Mouse (Mus musculus) skeletal muscle tissue, adult 2 months (tissue): ENCODE data around the gene Abtb1.
A peak's percentile ranks its signal among the peaks of the same experiment; 100 is the strongest.

Source experiments
- DNase-seq: peaks from one replicate; pipeline ENCODE4 v3.0.0-alpha.2; 2012; ENCODE audit warnings: low read depth, low spot score

The Abtb1 gene

DNA sequence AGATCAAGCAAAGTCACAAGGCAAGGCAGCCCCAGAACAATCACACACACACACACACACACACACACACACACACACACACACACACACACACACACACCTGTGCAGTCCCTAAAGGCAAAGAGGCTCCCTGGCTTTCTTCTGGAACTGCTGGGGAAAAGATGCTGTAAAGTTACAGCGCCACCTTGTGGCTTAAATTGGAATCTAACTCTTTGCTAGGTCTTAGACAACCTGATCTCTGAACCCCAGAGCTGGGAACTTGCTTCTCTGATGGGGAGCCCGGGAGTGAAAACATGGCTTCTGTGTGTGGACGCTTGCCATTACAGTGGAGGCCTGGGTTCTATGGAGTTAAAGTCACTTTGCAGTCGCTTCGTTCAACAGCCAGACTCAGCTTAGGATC lies 13.9 kb upstream of the Abtb1 start:
- DNase-seq: peak; percentile 77

DNA sequence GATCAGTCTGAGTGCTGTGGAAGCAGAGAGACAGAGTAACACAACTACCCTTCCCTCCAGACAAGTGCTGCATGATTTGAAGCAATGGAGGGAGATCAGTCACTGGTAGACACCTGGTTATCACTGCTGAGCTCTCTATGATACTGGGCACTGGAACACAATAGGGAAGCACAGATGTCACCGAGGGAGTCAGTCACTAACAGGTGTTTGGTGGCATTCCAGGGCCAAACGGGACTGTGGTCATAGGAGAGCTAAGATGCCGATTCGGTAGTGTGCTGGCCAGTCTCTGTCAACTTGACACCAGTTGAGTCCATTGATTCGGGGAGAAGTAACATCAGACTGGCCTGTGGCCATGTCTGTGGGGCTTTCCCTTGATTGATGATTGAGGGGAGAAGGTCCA lies 12.7 kb upstream of the Abtb1 start:
- DNase-seq: no peak

DNA sequence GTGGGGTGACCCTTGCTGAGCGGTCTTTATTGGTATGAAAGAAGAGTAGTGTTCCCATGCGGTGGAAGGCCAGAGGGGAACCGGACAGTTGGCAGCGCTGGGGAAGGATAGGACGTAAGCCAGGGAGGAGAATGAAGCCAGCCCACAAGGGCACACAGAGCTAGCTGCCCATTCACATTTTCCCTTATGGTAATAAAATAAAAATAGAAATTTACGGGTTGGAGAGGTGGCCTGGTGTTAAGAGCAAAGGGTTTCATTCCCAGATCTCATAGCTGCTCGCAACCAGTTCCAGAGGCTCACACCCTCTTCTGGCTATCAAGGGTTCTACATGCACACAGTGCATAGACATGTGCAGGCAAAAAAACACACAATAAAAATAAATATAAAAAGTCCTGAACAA lies 8.2 kb upstream of the Abtb1 start:
- DNase-seq: peak; percentile 80

DNA sequence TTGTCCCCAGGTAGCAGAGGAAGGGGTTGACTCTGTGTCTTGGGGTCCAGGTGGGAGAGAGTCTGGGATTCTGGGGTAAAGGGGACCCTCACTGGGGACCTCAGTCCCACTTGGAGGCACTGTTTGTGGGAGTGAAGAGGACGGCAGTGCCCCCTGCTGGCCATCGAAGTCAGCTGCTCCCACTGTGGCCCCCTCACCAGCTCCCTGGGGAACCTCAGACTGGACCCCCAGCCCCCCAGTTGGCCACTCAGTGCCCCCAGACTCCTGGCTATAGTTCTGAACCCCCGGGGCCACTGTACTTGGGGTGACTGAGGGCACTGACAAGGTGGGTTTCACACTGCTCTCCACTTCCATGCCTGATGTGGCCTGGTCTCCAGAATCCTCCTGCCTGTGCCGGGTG lies 7.5 kb upstream of the Abtb1 start:
- no peak for DNase-seq

DNA sequence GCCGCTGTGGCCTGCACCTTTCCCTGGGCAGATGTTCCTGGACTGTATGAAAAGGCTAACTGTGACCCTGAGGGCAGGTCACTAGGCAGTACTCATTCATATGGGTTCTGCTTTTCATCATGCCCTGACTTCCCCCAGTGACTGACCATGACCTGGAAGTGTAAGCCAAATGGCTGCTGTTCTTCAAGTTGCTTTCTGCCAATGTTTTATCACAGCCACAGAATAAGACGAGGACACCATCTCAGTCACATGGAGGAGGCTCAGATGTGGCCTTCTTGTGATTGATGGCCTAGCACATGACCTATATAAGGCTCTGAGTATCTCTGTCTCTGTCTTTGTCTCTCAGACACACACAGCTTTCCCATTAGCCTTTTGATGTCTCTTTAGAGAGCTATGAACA lies 5.8 kb upstream of the Abtb1 start:
- no peak for DNase-seq

DNA sequence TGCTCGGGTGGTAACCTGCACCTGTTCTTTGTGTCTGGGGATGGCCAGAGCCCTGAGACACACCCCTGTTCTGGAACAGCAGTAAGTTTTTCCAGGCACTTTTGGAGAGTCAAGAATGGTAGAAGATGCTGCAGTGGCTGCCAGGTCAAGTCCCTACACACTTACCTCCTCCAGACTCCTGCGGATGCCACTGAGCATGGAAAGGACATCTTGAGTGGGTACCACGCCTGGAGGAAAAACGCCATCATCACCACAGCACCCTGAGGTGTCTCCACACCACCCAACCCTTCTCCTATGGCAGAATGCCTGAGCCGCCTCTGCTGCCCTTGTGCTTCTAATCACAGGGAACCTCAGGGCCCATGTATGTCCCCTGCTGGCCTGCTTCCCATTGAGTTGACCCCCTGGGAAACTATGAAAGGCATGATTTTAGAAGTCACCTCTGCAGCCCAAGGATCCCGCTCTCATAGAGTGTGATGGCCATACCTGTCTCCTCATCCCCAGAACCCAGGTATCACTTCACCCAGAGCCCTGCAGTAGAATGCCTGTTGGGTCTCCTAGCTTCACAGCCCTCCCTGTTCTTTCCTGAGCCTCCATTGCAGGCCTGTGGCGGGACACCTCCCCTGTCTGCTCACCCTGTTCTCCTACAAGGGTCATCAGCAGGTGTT lies 3.2 kb upstream of the Abtb1 start:
- DNase-seq: no peak

DNA sequence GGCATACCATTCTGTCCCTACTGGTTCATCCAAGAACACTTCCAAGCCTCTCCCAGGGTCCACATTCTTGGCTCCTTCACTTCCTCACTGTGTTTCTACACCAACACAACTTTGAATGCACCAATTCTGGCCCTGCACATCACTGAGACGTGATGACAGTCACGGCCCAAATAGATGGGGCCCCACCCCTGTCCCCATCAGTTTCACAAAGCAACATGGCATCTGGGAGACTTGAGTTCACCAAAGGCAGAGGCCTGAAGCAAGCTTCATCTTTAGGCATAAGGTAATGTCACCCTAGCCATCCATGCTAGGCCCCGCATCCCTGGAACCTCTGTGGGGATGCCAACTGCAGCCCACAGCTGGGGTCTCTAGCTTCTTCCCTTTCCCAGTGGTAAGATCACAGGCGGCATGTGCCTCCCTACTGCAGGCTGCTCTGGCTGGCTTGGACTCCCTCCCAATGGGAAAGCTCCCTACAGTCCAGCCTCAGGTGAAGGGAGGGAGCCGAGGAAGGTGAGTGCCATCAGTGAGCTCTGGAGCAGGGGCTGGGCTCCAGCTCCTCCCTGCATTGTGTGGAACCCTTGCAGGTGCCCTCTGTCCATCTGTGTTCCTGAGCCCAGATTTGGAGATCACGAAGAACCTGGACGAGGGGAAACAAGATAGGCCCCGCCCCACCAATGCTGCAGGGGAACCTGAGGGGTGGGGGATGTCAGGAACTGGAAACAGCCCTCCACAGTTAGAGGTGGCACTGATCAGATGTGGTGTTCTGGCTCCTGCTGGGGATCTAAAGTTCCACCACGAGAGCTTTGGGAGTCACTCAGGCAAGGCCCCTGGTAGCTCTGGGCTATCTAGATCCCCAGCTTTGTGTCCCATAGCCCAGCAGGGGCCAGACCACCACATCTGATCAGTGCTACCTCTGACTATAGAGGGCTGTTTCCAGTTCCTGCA lies 2.3 kb upstream of the Abtb1 start:
- no peak for DNase-seq

DNA sequence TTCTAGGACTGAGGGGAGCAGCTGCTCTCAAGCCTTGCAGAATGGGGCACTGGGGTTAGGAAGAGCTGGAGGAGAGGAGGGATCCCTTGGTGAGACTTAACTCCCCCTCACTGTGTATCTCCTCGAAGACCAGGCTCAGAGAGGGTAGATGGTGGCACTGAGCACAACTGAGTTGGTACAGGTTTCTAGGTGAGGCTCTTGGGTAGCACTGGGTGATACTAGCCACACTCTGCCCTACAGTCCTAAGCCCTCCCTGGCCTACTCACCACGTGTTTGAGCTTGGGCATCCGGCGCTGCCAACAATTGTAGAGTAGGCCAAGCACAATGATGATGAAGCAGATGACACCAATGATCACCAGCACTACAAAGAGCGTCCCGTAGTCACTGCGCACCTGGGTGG lies 1.5 kb upstream of the Abtb1 start:
- DNase-seq: no peak

DNA sequence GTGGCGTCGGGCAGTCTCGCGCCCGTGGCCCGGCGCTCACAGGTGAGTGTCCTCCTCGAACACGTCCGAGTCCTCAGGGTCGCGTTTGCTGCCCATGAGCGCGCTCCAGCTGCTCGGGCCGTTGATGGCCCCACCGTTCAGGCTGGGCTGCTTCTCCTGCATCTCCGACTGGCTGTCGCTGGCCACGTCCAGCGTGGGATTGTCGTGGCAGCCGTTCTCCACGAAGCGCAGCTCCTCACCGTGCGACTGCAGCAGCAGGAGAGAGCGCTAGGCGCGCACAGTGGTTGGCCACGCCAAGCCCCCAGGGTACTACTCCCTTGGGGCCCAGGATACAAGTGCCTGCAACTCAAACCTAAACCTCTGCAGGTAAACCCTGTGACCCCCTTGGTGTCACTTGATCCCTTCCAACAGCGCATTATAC lies 957 bp upstream of the Abtb1 start:
- DNase-seq: no peak

DNA sequence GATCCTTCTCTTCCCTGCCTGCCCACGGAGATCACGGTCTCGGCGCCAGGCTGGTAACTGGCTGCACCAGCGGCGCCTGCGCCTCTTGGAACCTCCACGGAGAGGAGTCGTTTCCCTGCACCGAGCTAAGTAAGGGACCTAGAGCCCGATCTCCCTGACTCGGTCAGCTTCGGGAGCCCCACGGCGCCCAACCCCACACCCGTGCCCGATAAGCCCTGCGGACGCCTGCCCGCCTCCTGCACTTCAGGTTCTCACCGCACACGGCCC lies 337 bp downstream of the Abtb1 start:
- no peak for DNase-seq

DNA sequence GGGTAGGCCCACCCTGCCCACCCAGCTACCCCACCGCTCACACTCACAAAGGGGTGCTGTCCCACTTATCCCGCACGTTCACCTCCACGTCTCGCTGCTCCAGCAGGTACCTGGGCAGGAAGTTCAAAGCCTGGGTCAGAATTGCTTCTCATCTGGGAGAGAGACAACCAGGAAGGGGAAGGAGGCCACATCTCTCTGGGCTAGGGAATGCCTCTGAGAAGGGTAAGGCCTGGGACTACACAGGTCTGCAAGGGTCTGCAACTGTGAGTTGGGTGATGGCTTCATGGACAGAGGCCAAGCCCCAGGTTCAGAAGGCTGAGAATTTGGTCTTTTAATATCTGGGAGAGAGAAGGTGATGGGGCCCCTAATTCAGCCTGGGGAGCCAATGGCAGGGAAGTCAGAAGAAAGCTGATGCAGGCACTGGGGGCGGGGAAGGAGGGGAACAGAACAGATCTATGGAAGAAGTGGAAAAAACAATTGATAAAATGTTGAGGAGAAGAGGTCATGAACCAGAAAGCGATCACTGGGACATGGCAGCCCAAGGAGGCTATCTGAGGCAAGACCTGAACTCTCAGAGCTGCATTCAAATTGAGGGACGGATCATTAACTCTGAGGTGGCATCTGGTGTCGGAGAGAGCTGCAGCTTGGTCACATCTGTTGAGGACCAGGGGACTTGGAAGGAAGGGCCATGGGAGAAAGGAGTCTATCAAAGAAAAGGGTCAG lies 832 bp downstream of the Abtb1 start:
- DNase-seq: no peak

DNA sequence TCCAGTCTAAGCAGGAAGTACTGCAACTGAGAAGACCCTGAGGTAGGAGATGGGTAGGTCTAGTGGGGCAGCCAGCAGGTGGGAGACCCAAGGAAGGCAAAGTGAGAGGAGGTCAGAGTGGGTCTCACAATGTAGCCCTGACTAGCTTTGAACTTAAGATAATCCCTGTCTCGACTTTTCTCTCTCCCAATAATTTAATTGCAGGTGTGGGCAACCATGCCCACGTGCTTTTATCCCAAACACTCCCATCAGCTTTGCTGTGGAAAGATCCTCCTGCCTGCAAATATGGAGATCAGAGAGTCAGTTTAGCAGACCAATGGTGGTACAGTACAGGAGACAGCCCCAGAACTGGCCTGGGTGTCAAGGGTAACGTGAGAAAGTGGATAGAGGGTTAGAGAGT lies 1.6 kb downstream of the Abtb1 start:
- no peak for DNase-seq

DNA sequence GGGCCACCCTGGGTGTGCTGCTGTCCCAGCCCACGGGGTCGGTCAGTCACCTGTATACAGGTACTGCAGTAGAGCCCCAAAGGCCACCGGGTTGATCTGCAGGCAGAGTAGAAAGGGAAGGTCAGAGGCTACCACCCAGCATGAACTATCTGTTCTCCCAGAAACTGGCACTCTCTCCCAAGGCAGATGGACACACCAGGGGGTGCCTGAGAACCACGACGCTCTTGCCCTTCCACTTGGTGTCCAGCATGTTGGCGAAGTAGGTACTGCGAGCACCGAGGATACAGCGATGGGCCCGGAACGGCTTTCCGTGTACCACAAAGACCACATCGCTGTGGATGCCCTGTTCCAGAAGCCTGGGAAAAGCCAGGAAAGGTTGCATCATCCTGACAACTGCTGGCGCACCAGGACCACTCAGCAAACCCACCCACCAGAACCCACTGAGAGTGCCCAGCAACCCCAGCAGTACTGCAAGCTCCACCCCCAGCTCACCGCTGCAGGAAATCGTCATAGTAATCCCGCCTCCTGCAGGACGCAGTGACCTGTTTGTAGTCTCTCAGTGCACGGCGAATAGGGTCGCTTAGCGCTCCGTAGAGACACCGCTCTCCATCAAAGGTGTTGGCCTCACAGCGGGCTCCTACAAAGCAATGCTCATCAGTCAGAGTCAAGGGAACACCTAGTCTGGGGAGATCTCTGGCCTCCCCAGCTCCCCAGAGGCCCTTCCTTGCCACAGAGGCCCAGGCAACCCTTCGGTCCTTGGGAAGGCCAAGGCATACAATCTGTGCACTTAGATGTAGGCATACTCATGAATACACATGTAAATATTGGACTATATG lies 2.4 kb downstream of the Abtb1 start:
- no peak for DNase-seq

DNA sequence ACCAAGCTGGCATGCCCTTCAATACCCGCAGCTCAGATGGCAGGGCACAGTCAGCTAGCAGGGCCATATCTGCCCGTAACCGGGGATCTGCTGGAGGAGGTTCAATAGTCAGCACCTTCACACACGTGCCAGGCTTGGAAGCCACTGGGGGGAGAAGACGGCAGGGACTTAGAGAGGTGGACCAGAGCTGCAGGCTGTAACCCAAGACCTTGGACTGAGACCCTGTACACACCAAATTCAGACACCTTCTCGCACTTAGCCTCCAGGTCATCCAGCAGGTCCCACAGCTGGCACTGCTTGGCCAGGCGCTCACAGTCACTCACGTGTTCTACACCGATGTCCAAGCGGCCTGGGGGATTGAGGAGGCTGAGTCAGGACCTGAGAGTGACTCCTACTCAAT lies 3.2 kb downstream of the Abtb1 start:
- DNase-seq: no peak

DNA sequence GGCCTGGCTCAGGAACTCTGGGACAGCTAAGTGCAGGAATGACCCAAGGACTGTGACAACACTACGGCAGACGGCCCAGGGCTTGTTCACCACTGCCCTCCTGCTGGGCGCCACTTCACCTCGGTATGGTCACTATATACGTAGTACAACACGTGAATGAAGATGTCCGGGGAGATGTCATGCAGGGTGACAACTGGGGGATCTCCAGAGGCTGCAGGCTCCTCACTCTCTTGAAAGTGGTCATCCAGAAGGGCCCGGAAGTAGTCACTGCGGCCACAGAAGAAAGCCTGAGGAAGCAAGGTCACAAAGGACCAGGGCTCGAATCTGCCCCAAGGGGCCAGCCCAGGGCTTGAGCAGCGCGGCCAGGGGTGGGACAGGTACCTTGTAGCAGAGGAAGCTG lies 3.8 kb downstream of the Abtb1 start:
- DNase-seq: no peak

DNA sequence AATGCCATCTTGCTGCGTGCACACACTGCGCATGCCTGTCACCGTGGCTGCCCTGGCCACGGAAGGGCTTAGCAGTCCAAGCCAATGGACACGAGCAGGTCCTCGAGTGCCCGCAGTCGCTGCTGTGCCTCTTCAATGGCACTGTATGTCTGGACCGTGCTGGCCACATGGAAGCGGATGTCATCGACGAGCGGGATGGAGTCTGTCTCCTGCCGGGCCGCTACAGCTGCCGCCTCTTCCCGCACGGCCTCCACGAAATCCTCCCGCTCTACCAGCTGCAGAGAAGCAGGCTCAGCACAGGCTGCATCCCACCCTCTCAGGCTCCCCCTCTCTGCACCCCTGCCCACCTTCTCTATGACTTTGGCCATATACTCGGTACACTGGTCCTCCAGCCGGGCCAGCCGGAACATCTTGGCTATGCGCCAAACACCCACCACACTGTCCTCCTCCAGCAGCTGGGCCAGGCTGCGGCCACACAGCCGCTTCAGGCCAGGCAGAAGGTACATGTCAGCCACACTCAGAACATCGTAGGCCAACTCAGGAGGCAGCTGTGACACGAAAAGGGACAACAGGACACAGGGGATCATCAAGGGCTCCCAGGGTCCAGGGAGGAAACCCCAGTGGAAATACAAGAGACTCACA lies 5.5 kb downstream of the Abtb1 start:
- DNase-seq: no peak

DNA sequence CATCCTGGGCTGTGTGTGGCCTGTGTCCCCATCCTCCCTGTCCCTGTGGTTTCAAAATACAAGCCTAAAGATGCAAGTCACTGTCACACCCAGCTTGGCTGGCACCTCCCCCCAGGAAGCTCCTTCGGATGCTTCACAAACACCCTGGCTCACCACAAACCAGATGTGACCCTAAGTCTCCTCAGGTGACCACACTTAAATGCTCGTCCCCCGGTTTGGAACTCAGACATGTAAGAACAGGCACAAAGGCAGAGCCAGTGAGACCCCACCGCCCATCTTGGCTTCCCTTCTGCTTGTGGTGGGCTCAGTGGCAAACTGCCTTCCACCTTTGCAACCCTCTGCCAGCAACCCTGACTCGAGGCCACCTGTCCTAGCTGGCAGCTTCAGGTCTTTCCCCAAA lies 6.7 kb downstream of the Abtb1 start:
- no peak for DNase-seq

DNA sequence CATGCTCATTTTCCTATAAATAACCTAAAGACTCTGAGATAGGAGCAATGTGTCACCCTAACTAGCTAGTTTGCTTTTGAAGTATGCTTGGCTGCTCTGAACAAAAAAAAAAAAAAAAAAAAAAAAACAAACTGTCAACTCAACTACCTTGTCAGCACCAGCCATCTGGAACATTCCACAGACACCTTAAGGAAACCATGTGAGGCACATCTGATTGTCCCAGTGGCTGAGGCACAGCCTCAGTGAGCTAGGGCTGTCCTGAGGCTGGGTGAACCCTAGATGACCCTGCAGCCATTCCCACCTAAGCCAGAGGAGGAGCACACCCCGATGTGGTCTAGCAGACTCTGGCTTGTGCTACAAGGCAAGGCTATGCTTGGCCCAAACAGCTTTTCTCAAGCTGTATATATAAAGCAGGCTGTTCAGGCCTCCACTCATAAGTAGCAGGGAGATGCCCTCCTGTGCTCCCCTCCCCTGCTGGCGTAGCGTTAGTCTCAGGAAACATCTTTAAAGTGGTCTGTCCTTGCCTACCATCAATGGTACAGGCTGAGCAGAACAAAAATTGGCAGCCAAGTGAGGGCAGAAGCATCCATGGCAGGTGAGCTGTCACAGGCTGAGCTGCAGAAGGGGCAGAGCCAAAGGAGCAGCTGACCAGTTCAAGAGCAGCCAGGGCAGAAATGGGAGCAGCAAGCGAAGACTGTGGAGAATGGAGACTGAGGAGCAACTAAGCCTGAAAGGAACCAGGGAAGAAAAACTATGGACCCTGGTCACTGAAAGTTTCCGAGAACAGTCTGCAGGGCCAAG lies 8.2 kb downstream of the Abtb1 start:
- DNase-seq: no peak

DNA sequence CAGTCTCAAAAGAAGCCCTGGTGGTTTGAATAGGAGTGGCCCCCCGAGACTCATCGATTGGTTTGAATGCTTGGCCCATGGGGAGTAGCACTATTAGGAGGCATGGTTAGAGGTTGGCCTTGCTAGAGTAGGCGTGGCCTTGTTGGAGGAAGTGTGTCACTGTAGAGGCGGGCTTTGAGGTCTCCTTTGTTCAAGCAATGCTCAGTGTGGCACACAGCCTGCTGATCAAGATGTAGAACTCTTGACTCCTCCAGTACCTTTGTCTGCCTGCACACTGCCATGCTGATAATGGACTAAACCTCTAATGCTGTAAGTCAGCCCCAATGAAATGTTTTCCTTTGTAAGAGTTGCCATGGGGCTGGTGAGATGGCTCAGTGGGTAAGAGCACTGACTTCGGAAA lies 9.1 kb downstream of the Abtb1 start:
- DNase-seq: no peak

DNA sequence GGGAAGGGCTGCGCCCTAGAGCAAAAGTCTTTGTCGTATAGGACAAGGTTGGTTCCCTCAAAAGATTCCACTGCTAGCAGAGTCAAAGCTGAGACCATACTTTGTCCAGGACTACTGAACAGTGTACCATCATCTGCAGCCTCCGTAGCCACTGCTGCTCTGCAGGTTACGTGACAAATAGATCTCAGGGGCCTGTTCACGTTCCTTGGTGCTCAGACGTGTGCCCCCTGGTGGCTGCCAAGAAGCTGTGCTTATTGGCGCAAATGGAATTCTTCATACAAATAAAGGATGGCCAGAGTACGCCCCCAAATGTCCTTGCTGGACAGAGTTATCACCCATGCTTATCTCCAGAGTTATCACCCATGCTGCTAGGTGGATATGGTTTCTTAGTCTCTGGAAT lies 10.3 kb downstream of the Abtb1 start:
- DNase-seq: peak; percentile 83
